Mouse (Mus musculus): Measurements from ENCODE around the gene Acot7. TPM values are rescaled to one million over a fixed set of nuclear protein-coding genes. Genes with fewer than 3 reads are reported as not detected.

The Acot7 gene
- polyA plus RNA-seq, 1 experiment, result 15.4 TPM

GRCm38 (mm10) chr4:152290385-152290784 is 112.5 kb downstream of the Acot7 start:
- H3K27ac ChIP-seq (ENCODE audit: insufficient read depth, low read length), result no peak overlapping the region
- H3K4me1 ChIP-seq (ENCODE audit: control insufficient read depth, insufficient read depth, insufficient read length), result peaks cover 6% of the 10 kb centered on the region
- no peak for DNase-seq (ENCODE audit: low read depth in 1 of 2, low spot score in 2 of 2)
- no peak overlapping the region for H3K4me3 ChIP-seq (ENCODE audit: extremely low read depth, insufficient read depth, insufficient read length)
- WGBS, result 3% methylated on average over 39 of the region's 39 CpGs
- TF ChIP-seq CTCF (IDR thresholded peaks at IDR 0.05; ENCODE audit: extremely low read depth, insufficient read depth, insufficient read length, insufficient replicate concordance) (no peak), POLR2A (IDR thresholded peaks at IDR 0.05; ENCODE audit: low read depth, low read length) (no peak)
- no peaks in the 10 kb centered on the region for H3K36me3 ChIP-seq (ENCODE audit: control insufficient read depth, insufficient read depth, low read length)
- H3K27me3 ChIP-seq (ENCODE audit: control insufficient read depth, insufficient read depth, low read length), result peaks cover 21% of the 10 kb centered on the region

- 15% methylated on average over 11 of the region's 11 CpGs for WGBS
- TF ChIP-seq CTCF (IDR thresholded peaks at IDR 0.05; ENCODE audit: extremely low read depth, insufficient read depth, insufficient read length, insufficient replicate concordance) (no peak), POLR2A (IDR thresholded peaks at IDR 0.05; ENCODE audit: low read depth, low read length) (no peak)
- no peak overlapping the region for H3K4me3 ChIP-seq (ENCODE audit: extremely low read depth, insufficient read depth, insufficient read length)
- no peak overlapping the region for H3K27ac ChIP-seq (ENCODE audit: insufficient read depth, low read length)
- DNase-seq (ENCODE audit: low read depth in 1 of 2, low spot score in 2 of 2), result no peak
- H3K4me1 ChIP-seq (ENCODE audit: control insufficient read depth, insufficient read depth, insufficient read length), result peaks cover 6% of the 10 kb centered on the region
- H3K27me3 ChIP-seq (ENCODE audit: control insufficient read depth, insufficient read depth, low read length), result peaks cover 21% of the 10 kb centered on the region
- H3K36me3 ChIP-seq (ENCODE audit: control insufficient read depth, insufficient read depth, low read length), result no peaks in the 10 kb centered on the region
Observed at GRCm38 (mm10) chr4:152290991-152291390, 113.1 kb downstream of the Acot7 start.

- WGBS, result 41% methylated on average over 6 of the region's 6 CpGs
- Histone ChIP-seq H3K27me3 (ENCODE audit: control insufficient read depth, insufficient read depth, low read length) (peaks cover 16% of the 10 kb centered on the region), H3K27ac (ENCODE audit: insufficient read depth, low read length) (no peak within 1 kb of the TSS)
Observed at GRCm38 (mm10) chr4:152291562-152291961, 113.6 kb downstream of the Acot7 start, which contains the start of gene Hes3. TSS of gene Hes3 (minus strand) at chr4:152291662.

GRCm38 (mm10) chr4:152292102-152292765 is 114.3 kb downstream of the Acot7 start:
- Histone ChIP-seq H3K36me3 (ENCODE audit: control insufficient read depth, insufficient read depth, low read length) (no peaks in the 10 kb centered on the region), H3K4me3 (ENCODE audit: extremely low read depth, insufficient read depth, insufficient read length) (no peak overlapping the region), H3K27ac (ENCODE audit: insufficient read depth, low read length) (no peak overlapping the region), H3K27me3 (ENCODE audit: control insufficient read depth, insufficient read depth, low read length) (peaks cover 14% of the 10 kb centered on the region), H3K4me1 (ENCODE audit: control insufficient read depth, insufficient read depth, insufficient read length) (peaks cover 6% of the 10 kb centered on the region)
- 50% methylated on average over 12 of the region's 12 CpGs for WGBS
- no peak for DNase-seq (ENCODE audit: low read depth in 1 of 2, low spot score in 2 of 2)
- no peak for TF ChIP-seq CTCF (IDR thresholded peaks at IDR 0.05; ENCODE audit: extremely low read depth, insufficient read depth, insufficient read length, insufficient replicate concordance)
- no peak for TF ChIP-seq POLR2A (IDR thresholded peaks at IDR 0.05; ENCODE audit: low read depth, low read length)

More at GRCm38 (mm10) chr4:152291562-152291961, 113.6 kb downstream of the Acot7 start, which contains the start of gene Hes3:
- no peak for TF ChIP-seq POLR2A (IDR thresholded peaks at IDR 0.05; ENCODE audit: low read depth, low read length)
- TF ChIP-seq CTCF (IDR thresholded peaks at IDR 0.05; ENCODE audit: extremely low read depth, insufficient read depth, insufficient read length, insufficient replicate concordance), result no peak
- no peak for DNase-seq (ENCODE audit: low read depth in 1 of 2, low spot score in 2 of 2)
- Histone ChIP-seq H3K36me3 (ENCODE audit: control insufficient read depth, insufficient read depth, low read length) (no peaks in the 10 kb centered on the region), H3K4me3 (ENCODE audit: extremely low read depth, insufficient read depth, insufficient read length) (no peak within 1 kb of the TSS), H3K4me1 (ENCODE audit: control insufficient read depth, insufficient read depth, insufficient read length) (peaks cover 8% of the 10 kb centered on the region)

GRCm38 (mm10) chr4:152294188-152294929 is 116.4 kb downstream of the Acot7 start:
- Histone ChIP-seq H3K27ac (ENCODE audit: insufficient read depth, low read length) (no peak overlapping the region), H3K4me1 (ENCODE audit: control insufficient read depth, insufficient read depth, insufficient read length) (peaks cover 11% of the 10 kb centered on the region), H3K27me3 (ENCODE audit: control insufficient read depth, insufficient read depth, low read length) (peaks cover 14% of the 10 kb centered on the region), H3K36me3 (ENCODE audit: control insufficient read depth, insufficient read depth, low read length) (no peaks in the 10 kb centered on the region), H3K4me3 (ENCODE audit: extremely low read depth, insufficient read depth, insufficient read length) (no peak overlapping the region)
- WGBS, result 43% methylated on average over 10 of the region's 10 CpGs
- no peak for DNase-seq (ENCODE audit: low read depth in 1 of 2, low spot score in 2 of 2)
- TF ChIP-seq POLR2A (IDR thresholded peaks at IDR 0.05; ENCODE audit: low read depth, low read length) (no peak), CTCF (IDR thresholded peaks at IDR 0.05; ENCODE audit: extremely low read depth, insufficient read depth, insufficient read length, insufficient replicate concordance) (no peak)

GRCm38 (mm10) chr4:152295916-152296315 is 118.0 kb downstream of the Acot7 start:
- Histone ChIP-seq H3K4me3 (ENCODE audit: extremely low read depth, insufficient read depth, insufficient read length) (no peak overlapping the region), H3K4me1 (ENCODE audit: control insufficient read depth, insufficient read depth, insufficient read length) (peaks cover 10% of the 10 kb centered on the region), H3K36me3 (ENCODE audit: control insufficient read depth, insufficient read depth, low read length) (no peaks in the 10 kb centered on the region), H3K27ac (ENCODE audit: insufficient read depth, low read length) (no peak overlapping the region), H3K27me3 (ENCODE audit: control insufficient read depth, insufficient read depth, low read length) (peaks cover 6% of the 10 kb centered on the region)
- DNase-seq (ENCODE audit: low read depth in 1 of 2, low spot score in 2 of 2), result no peak
- 4% methylated on average over 4 of the region's 4 CpGs for WGBS
- TF ChIP-seq POLR2A (IDR thresholded peaks at IDR 0.05; ENCODE audit: low read depth, low read length) (no peak), CTCF (IDR thresholded peaks at IDR 0.05; ENCODE audit: extremely low read depth, insufficient read depth, insufficient read length, insufficient replicate concordance) (no peak)
